Mouse (Mus musculus) small intestine, adult 2 months (tissue): ENCODE data around the gene Csrnp3.

Experiments used
- CTCF ChIP-seq: fragments of 200-500 bp; IDR thresholded peaks from 2 replicates; pipeline ENCODE4 v1.5.1; 2012; ENCODE audit warnings: low read depth, mild to moderate bottlenecking, control low read depth, inconsistent platforms, low read length, moderate library complexity, mixed read lengths; ENCODE audit not compliant: insufficient replicate concordance, insufficient read length; ENCODE audit errors: extremely low read depth
- POLR2A ChIP-seq: fragments of 200-500 bp; IDR thresholded peaks from 2 replicates; pipeline ENCODE4 v1.6.1; 2012; ENCODE audit warnings: low read depth, mild to moderate bottlenecking, control low read depth, inconsistent platforms, low read length, moderate library complexity

GRCm38 (mm10) chr2:65894299-65894698 lies 48.7 kb downstream of the Csrnp3 start:
- TF ChIP-seq CTCF (no peak), POLR2A (no peak)
